Mouse (Mus musculus): Measurements from ENCODE around the gene Obscn. TPM values are rescaled to one million over a fixed set of nuclear protein-coding genes. Genes with fewer than 3 reads are reported as not detected.

Obscn gene
- total RNA-seq (2021): 1,000 to 10,000 TPM; 1,369 to 1,614 TPM
- long read RNA-seq, experiment 1, partial matches to known transcripts: 158 of 254 reads
- long read RNA-seq, experiment 1, other reads (novel, unspliced or antisense): 96 of 254 reads
- long read RNA-seq, experiment 2, partial matches to known transcripts: 228 of 375 reads
- long read RNA-seq, experiment 2, other reads (novel, unspliced or antisense): 147 of 375 reads

DNA sequence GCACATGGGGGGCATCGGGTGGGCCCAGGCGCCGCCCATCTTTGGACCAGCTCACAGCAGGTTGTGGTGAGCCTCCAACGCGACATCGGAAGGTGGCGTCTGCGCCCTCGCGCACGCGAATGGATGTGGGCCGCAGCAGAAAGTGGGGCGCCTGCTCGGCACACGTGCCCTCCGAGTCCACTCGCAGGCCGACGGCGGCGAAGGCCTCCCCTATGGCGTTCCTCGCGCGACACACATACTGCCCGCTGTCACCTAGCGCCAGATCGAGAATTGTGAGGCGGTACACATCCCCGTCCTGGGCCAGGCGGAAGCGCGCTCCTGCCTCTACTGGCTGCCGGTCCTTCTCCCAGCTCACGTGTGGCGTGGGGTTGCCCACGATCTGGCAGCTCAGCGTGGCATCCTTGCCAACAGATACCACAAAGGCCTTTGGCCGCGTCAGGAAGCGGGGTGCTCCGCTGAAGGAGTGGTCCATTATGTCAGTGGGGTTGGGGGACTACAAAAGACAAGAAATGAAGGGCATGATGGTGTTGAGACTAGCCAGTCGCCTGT, at the start of gene Obscn:
TSS of gene Obscn (minus strand) at position 499 of the 549 bp plus-strand sequence.
- DNase-seq: no peak
- intact Hi-C loops (cut with DNase I): no loop called here

DNA sequence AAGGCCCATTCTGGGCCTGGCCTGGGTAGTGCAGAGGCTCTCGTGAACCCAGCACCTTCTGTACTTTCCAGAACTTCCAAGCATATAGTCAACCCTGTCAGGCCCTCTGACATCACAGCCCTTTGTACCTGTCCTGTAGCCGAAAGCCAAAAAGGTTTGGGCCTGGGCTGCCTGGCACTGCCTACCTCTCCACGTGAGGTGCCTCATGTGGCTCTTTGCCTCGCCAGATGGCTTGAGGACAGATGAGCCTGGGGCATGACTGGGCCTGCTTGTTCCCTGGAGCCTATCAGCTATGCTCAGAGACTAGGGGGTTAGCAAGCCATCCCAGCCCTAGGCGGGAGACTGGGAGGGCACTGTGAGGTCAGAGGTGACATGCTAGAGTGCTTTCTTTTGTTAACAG, 49.3 kb upstream of the Obscn start:
- no peak for DNase-seq
- intact Hi-C loops (cut with DNase I): loop anchor here (5.0 kb wide), 1 partner anchor 33 kb away; no protein-coding TSS in a partner anchor

DNA sequence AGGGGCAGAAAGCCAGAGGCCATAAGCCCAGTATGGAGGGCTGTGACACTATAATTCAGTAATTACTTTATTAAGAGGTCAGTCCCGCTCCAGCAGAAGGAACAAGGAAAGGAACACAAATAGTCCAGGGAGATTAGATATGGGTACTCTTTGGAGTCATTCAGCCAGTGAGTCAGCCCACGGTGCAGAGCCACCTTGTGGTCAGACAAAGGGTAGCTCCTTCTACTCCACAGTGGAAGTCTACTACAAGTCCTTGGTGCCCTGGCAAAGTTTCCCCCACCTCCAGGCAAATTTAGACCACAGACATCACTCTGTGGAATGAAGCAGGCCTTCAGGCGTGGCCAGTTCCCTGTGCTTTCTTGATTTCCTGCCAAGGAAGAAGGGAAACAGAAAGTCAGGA, 47.6 kb upstream of the Obscn start:
- peak; percentile 54 to 65 for DNase-seq
- intact Hi-C loops (cut with DNase I): no loop called here

DNA sequence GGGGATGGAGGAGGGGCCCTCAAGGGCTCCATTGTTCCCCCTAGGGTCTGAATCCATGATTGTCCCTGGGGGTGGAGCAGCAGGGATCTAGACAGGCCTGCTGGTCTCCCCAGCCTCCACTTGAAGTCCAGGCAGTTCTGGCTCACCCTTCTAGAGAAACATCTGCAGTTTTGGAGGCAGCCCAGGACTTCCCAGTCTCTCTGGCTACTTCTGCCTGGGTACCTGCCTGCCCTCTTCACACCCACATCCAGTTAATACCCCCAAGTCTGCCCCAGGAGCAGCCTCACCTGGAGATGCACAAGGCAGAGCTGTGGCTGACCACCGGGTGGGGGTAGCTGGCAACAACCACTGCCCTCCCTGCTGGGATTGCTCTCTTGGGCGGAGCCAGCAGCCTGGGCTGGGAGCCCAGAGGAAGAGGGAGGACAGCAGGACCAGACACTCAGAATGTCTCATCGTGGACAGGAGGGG, 46.7 kb upstream of the Obscn start, which contains the start of gene Gjc2:
TSS of gene Gjc2 (minus strand) at position 350 of the 468 bp plus-strand sequence.
- peak; percentile 58 to 68 for DNase-seq
- intact Hi-C loops (cut with DNase I): no loop called here

DNA sequence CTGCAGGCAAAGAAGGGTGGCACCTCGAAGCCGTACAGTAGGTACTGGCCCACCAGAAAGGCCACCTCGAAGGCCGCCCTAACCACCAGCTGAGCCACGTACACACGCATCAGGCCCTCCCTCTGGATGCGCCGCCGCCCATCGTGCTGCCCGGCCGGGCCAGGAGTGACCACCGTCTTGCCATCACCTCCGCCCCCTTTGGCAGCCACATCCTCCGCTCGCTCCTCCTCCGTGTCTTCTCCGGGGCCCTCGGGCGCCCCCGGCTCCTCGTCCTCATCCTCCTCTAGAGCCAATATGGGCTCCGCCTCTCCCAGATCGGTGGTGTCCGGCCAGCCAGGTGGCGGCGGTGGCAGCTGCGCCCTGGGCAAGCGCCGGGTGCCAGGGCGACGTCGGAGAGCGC, 40.7 kb upstream of the Obscn start:
- intact Hi-C loops (cut with DNase I): no loop called here
- no peak for DNase-seq

DNA sequence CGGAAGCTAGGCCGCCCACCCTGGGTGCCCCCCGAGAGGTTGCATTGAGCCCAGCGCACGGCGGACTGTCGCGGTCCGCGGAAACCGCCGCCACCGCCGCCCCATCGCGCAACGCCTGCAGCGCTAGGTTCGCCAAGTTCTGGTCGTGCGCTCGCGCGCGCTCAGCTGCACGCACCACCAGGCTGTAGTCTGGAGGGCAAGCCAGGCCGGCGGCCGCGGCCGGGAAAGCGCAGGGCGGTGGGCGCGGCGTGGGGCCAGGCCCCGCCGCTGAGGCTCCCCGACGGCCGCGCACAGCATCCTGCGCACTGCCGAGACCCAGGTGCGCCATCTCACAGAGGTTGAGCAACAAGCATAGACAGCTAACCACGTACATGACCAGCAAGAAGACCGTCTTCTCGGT, 40.3 kb upstream of the Obscn start:
- DNase-seq: no peak
- intact Hi-C loops (cut with DNase I): no loop called here

DNA sequence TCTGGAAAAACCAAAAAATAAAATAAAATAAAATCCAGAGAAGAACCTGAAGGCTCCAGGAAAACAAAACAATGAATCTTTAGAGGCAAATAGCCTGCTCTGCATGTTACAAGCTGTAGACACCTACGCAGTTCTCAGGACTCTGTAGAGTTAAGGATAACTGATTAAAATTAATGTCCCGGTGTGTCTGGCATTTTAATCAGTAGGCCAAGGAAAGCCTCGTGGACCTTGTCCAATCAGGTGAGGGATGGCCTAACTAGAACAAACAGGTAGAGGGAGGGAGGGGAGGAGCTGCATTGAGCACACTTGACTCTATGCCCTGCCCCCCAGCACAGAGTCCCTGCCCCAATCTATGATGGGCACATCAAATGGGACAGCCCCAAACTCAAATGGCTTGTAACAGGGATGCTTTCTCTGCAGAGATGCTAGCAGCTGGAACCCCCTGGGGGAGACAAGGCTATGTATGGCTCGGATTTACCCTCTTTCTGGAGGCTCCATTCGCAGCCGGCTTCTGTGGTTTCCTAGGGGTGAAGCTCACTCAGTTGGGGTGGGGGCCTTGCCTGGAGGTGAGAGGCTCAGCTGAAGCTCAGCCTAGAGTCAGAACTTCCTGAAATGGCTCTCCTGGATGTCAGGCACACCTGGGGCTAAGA, 38.1 kb upstream of the Obscn start:
- DNase-seq: no peak
- intact Hi-C loops (cut with DNase I): no loop called here

DNA sequence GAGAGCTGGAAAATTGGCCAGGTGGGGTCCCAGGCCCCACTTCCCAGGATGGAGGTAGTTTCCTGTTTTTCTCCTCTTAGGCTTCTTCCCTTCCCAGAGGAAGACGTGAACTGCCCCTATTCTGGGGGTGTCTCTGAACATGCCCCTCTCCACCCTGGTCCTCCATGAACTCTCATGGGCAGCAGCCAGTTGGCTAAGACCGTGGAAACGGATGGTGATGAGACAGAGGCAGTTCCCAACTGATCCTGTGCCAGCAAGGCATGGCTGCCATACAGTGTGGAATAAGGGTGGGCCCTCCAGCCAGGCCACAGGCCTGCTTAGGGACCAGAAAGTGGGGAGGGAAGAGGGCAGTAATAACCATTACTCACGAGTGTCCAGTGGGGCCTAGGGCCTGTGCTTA, 34.3 kb upstream of the Obscn start:
- intact Hi-C loops (cut with DNase I): no loop called here
- no peak for DNase-seq

DNA sequence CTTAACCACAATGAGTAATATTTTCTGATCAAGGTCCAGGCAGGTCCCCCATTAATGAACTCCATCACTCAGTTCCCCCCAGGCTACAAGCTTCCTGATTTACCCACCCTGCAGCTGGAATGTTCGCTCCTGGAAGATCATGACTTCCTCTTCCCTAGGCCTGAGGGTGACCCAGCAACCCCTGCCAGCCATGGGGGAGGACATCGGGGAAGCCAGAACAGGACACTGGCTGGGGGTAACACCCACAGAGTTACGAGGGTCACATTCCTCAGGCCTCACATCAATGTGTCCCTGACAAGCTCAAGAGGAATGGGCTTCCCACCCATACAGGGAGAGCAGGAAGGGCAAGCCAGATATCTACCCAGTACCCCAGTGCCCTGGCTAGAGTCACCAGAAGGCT, 33.6 kb upstream of the Obscn start:
- intact Hi-C loops (cut with DNase I): no loop called here
- DNase-seq: no peak

DNA sequence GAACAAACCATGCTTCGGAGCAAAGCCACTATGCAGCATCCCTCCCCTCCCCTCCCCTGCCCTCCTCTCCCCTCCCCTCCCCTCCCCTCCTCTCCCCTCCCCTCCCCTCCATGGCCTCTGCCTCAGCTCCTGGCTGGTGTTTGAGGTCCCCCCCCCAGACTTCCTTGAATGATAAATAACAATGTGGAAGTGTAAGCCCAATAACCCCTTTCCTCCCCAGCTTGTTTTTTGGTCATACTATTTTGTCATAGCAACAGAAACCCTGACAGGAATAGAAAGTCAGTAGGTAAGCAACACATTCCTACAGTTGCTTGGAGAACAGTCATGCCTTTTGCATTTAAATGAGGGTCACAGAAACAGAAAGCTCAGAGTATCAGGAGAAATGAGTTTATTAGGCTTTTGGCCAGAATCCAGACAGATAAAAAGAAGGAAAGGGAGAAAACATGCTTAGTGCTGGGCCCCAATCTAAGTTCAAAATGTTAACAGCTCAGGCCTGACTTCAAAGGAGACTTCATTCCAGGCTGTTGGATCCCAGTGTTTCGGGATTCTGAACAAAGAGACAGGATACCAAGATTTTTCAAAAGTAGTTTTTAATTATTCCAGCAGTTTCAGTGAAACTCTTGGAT, 29.5 kb upstream of the Obscn start:
- no peak for DNase-seq
- intact Hi-C loops (cut with DNase I): no loop called here

DNA sequence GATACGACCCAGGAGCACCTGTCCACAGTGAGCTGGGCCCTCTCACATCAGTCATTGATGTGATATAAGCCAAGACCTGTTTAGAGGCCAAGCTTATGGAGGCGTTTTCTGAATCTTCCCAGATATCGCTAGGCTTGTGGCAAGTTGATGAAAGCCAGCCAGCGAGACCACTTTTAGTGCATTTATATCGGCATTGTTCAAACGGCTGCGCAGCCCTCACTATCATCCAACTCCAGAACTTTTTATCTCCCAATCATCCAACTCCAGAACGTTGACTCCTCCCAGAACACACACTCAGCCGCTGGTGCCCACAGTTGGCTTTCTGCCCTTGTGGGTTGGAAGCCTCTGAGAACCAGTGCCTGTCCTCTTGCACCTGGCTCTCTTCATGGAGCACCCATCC, 28.2 kb upstream of the Obscn start:
- no peak for DNase-seq
- intact Hi-C loops (cut with DNase I): no loop called here

DNA sequence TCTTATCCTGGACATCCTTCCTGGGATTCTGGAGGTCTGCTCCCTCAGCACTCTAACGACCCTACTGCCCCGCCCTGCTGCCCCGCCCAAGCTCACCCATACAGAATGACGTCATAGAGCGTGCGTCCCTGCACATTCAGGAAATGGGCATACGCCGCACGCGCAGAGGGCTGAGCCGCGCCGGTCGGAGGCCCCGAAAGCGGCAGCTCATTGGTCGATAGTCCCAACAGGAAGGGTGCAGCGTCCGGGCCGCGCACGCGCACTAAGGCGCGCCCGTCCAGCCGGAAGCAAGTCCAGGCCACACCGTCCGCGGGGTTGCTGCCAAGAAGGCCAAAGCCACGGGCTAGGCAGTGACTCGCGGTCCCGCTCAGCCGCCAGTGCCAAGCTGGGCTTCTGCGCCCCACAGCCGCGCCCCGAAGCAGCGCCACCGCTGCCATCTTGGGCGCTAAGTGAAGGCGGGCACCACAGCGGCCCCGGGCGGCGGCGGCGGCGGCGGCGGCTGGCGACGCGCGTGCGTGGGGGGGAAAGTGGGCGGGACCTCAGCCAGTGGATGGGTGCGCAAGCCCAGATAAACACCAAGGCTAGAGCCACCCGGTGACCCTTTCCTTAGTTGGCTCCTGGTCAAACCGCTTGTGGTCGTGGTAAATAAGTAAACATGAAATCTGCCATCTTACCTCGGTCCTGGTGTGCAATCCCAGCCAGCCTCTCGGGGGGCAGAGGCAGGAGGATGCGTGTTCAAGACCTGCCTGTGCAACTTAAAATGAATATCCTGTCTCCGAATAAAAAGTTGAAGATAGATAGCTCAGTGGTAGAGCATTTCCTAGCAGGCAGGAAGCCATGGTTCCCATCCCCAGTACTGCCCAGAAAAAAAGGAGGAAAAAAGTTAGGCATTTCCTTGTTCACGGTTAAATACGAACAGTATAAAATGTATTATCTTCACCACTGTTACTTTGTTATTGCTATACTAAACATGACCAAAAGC, 27.3 kb upstream of the Obscn start, which contains the start of gene Iba57:
TSS of gene Iba57 (minus strand) at position 485 of the 982 bp plus-strand sequence.
- peak; percentile 96 to 97 for DNase-seq

DNA sequence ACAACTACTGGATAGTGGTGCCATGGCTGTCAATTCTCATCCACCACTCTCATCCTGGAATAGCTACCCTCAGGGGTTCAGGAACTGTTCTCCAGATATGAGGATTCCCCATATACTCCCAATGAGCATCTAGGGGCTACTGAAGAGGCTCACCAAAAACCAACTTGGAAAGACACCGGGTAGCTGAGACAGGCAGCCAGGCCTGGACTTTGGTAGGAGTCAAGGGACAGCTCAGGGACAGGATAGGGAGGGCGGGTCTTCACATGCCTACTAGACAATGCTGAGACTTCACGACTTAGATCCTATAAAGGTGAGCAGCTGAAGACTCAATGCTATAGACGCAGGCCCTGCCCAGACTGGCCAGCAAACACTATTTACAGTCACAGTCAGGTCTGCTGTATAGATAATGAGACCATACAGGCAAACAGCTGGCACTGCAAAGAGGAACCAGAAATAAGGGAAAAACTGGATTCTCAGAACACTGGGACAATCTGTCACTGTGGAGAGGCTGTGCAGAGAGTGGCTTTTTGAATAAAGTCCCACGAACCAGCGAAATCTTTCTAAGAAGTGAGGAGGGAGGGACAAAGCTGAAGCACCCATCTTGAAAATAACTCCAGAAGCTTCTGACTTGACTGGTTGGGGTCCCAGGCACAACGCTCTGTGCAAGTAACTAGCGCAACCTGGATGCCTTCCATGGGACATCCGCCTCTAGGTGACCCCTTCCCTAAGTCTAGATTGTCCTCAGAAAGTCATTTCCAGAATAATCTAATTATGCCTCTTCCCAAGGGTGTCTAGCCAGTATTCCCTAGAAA, 26.4 kb upstream of the Obscn start:
- peak in 1 of 2 experiments; percentile 35 for DNase-seq
- intact Hi-C loops (cut with DNase I): no loop called here

More for the DNA sequence above, 27.3 kb upstream of the Obscn start, which contains the start of gene Iba57:
- intact Hi-C loops (cut with DNase I): no loop called here

DNA sequence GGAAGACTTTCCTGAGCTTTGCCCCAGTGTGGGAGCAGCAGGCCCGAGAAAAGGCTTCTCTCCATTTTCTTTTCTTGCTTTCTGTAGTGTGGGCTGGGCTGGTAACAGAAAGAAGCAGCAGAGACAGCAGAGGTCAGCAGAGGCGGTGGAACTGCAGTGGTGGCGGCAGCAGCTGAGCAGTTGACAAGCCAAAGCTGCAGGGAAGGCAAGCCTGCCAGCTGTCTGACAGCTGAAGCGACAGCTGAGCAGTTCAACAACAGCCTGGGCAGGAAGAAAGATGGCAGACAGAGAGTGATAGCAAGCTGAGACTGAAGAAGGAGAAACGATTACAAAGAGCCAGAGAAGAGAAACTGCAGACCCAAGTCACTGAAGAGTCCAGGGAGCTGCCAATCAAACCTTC, 25.2 kb upstream of the Obscn start:
- DNase-seq: peak in 1 of 2 experiments; percentile 31

DNA sequence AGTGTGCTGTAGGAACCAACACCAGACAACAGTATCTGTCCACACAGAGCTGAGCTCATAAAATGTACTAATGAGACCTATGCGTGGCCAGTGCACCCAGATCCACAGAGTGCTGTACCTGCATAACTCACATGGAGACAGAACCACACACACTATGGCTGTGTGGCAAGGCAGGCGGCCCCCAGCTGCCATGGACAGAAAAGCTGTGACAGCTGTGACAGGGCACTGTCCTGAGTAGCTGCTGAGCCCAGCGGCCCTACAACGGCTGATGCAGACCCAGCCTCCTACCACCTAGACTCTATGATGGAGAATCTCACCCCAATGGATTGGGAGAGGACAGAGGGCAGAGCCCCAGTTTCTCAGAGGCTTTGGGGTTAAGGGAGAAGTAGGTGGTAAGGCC, 23.4 kb upstream of the Obscn start:
- no peak for DNase-seq
- intact Hi-C loops (cut with DNase I): no loop called here

More for the DNA sequence above, 25.2 kb upstream of the Obscn start:
- intact Hi-C loops (cut with DNase I): no loop called here

DNA sequence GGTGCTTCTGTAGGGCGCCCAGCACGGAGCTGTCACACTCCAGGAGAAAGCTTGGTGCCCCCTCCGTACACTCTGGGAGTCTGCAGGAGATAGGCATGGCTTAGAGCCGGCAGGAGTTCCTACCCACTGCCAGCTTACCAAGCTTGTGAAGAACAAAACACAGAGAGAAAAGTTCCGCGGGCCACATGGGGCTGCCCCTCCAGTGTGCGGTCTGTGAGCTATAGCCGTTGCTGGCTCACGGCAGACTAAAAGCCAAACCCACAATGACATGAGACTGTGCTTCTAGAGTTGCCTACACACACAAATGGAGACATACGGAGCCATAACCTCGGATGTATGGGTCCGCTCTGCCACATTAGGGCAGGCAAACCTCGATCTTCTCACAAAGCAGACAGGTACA, 22.9 kb upstream of the Obscn start:
- no peak for DNase-seq

DNA sequence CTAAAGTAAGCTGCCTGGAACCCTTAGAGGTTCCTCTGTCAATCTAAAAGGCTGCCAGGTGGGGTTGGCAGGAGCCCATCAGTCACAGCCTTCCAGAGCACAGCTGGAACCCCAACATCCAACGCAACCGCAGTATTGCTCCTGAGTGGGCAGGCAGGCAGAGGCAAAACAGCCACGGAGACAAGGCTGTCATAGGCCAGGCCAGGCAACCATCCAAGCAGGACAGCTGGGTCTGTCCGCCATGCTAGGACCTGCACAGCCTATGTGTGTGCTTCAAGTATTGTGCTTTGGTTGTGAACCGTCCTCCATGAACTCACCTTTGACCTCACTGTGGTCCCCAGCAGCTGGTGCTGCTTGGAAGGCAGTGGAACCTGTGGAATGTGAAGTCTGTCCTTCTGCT, 19.7 kb upstream of the Obscn start:
- intact Hi-C loops (cut with DNase I): no loop called here
- no peak for DNase-seq

More for the DNA sequence above, 22.9 kb upstream of the Obscn start:
- intact Hi-C loops (cut with DNase I): no loop called here

DNA sequence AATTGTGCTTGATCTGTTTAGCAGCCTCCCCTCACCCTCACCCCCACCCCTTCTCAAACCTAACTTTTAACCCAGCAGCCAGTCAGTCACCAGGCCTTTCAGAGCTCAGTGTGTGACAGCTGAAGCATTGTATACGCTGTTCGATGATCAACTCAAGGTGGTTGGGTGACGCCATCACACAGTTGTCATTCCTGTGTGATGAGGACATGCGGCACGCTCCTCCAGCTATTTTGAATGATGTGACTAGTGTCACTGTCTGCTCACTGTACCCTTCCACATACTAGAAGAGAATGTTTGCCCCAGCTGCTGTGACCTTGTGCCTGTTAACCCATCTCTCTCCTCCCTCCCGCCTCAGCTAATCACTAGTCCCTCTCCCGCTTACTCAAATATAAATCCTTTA, 18.0 kb upstream of the Obscn start:
- no peak for DNase-seq
- intact Hi-C loops (cut with DNase I): loop anchor here (5.0 kb wide), 1 partner anchor 33 kb away; no protein-coding TSS in a partner anchor

DNA sequence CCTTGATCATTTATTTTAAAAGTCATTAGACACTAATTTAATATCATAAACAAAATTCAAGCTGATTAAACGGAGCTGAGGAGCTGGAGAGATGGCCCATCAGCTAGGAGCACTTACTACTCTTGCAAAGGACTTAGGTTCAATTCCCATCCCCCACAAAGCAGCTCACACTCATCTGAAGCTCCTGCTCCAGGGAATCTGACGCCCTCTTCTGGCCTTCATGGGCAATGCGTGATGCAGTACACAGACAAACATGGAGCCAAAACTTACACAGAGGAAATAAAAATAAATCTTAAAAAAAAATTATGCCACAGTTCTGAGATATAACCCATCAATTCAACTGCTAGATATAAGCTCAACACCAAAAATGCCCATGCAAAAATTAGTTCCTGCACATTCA, 15.5 kb upstream of the Obscn start:
- DNase-seq: no peak
- intact Hi-C loops (cut with DNase I): loop anchor here (5.0 kb wide), 1 partner anchor 36 kb away; no protein-coding TSS in a partner anchor

All from gastrocnemius, postnatal 36 days (tissue).